Mouse (Mus musculus): Measurements from ENCODE around the gene Adam12.

DNA sequence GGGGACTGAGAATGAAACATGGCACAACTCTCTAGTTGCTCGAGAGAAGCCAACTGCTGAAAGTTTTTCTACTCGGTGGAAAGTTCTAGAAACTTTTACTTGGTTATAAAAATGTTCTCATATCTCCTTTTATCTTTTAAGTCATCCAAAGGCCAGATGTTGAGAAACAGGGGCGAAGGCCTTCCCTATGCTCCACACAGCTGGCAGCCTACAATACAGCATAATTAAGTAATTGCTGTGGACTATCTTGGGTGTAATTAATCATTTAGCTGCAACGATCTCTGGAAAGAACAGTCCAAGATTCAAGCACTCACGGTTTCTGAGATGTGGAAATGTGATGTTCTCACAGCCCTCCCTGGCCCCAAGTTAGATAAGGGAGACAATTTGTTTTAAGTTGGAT is 243.6 kb downstream of the Adam12 start:
- TF ChIP-seq POLR2A (IDR thresholded peaks at IDR 0.05; ENCODE audit: borderline replicate concordance, control insufficient read depth, low read depth, low read length) (no peak), CTCF (IDR thresholded peaks at IDR 0.05; ENCODE audit: control insufficient read depth, insufficient read depth, low read length) (no peak)

Measured in bone marrow, adult 2 months (tissue).